Mouse (Mus musculus) heart, embryonic 16.5 days (tissue): Measurements from ENCODE around the gene Aff4. TPM values are rescaled to one million over a fixed set of nuclear protein-coding genes. Genes with fewer than 3 reads are reported as not detected.
"Not testable (repeated sequence)": the region's sequence is repeated elsewhere in the genome, so short reads cannot be mapped to it uniquely, and the experiment has no call there.

Source experiments
- ATAC-seq: fragments of 200-750 bp; cut with Nextera tagmentation; replicated peaks from 2 replicates; pipeline ENCODE4 v1.8.0; 2017; ENCODE audit warnings: moderate number of reproducible peaks; ENCODE audit not compliant: insufficient read depth, low FRiP score; ENCODE audit errors: extremely low read depth
- H3K27ac ChIP-seq: fragments of 300-500 bp; sonication (generic); 2 replicates; pipeline ENCODE4 v1.5.1; 2014; ENCODE audit warnings: mild to moderate bottlenecking, low read length, control low read depth, moderate library complexity
- H3K27me3 ChIP-seq: fragments of 300-500 bp; sonication (generic); 2 replicates; pipeline ENCODE4 v1.6.1; 2014; ENCODE audit warnings: low read length, mixed read lengths; ENCODE audit not compliant: control insufficient read depth, insufficient read depth
- H3K36me3 ChIP-seq: fragments of 300-500 bp; sonication (generic); 2 replicates; pipeline ENCODE4 v1.6.1; 2014; ENCODE audit not compliant: control insufficient read depth, insufficient read depth
- H3K4me1 ChIP-seq: fragments of 300-500 bp; sonication (generic); 2 replicates; pipeline ENCODE4 v1.6.1; 2014; ENCODE audit warnings: low read length, mixed read lengths; ENCODE audit not compliant: control insufficient read depth, insufficient read depth
- H3K4me2 ChIP-seq: fragments of 300-500 bp; sonication (generic); 2 replicates; pipeline ENCODE4 v1.6.1; 2014; ENCODE audit warnings: low read depth, mild to moderate bottlenecking, control low read depth, low read length
- H3K4me3 ChIP-seq: fragments of 300-500 bp; sonication (generic); 2 replicates; pipeline ENCODE4 v1.5.1; 2014; ENCODE audit warnings: mild to moderate bottlenecking, control low read depth, low read length
- H3K9ac ChIP-seq: fragments of 300-500 bp; sonication (generic); 2 replicates; pipeline ENCODE4 v1.6.1; 2014; ENCODE audit warnings: low read length, control low read depth
- H3K9me3 ChIP-seq: fragments of 300-500 bp; sonication (generic); replicated peaks from 2 replicates; pipeline ENCODE4 v1.6.1; 2016; ENCODE audit warnings: low read length; ENCODE audit not compliant: control insufficient read depth
- WGBS: fragments of 180-500 bp; shearing (Covaris S2); extraction: QIAGEN DNeasy Blood & Tissue Kit; methylation state at CpG from one replicate; pipeline ENCODE4 v1.1.7; 2014; 5-methylcytosine and 5-hydroxymethylcytosine counted together
- polyA plus RNA-seq: library from polyadenylated mRNA; unstranded; fragments of >200 nt; fragmentation: Nextera tagmentation; extraction: Ambion mirVana; gene quantifications from 2 replicates; pipeline ENCODE4 v1.2.1, GENCODE M21; 2015

Gene Aff4
- polyA plus RNA-seq, 1 experiment from 2014 or later = 23.0 TPM

DNA sequence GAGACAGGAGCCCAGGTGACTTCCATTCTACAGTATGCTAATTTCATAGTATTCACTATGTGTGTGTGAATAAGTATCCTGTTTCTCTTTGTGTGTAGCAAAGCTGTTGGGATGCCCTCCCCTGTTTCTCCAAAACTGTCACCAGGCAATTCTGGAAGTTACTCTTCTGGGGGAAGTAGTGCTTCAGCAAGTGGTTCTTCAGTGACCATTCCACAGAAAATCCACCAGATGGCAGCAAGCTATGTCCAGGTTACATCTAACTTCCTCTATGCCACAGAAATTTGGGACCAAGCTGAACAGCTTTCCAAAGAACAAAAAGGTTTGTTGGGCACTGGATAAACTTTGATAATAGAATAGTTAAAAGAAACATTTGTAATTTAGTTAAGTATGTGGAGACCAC, 61.1 kb downstream of the Aff4 start:
- Histone ChIP-seq H3K4me3 (no peak overlapping the region), H3K36me3 (peaks cover 68% of the 10 kb centered on the region), H3K4me2 (no peak overlapping the region), H3K9ac (no peak overlapping the region), H3K27ac (no peak overlapping the region), H3K4me1 (no peaks in the 10 kb centered on the region), H3K9me3 (no peaks in the 10 kb centered on the region), H3K27me3 (no peaks in the 10 kb centered on the region)
- ATAC-seq = no peak

DNA sequence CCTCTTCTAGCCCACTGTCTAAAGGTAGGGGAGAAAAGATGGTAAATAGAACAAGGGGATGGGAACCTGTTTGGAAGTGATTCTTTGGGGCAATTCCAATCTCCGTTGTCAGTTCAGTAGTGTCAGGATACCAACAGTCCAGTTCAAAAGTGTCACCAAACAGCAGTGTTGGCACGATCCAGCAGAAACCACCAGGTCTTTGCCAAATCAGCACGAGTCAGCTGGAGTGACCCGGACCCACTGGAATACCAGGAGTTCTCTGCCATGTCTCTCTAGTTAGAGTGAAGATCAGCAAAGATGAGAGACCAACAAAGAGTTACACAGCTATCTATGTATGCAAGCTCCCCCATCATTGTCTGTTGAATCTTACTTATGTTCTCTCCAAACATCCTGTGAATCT, 63.2 kb downstream of the Aff4 start:
- H3K36me3 ChIP-seq = peaks cover 70% of the 10 kb centered on the region
- no peaks in the 10 kb centered on the region for H3K4me1 ChIP-seq
- H3K4me2 ChIP-seq = no peak overlapping the region
- 93% methylated on average over 4 of the region's 4 CpGs for WGBS
- no peak overlapping the region for H3K9ac ChIP-seq
- H3K27me3 ChIP-seq = no peaks in the 10 kb centered on the region
- ATAC-seq = no peak
- no peaks in the 10 kb centered on the region for H3K9me3 ChIP-seq
- no peak overlapping the region for H3K4me3 ChIP-seq
- H3K27ac ChIP-seq = no peak overlapping the region

DNA sequence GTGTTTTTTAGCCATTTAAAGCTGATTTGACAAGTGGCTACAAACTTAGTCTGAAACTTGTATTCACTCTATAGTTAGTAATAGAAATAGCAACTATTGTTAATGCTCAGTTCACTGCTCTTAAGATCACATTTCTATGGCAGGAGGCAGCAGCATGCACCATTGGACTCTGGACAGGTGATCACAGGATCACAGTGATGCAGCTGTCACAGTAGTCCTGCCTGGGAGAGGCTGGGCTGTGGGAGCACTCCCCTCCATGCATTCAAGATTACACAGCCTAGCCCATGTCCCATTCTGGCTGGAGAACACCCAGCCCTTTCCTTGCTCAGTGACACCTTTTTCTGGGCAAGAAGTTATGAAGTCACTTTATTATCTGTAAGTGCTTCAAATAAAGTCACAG, 67.4 kb downstream of the Aff4 start:
- peaks cover 51% of the 10 kb centered on the region for H3K36me3 ChIP-seq
- H3K9me3 ChIP-seq = no peaks in the 10 kb centered on the region
- ATAC-seq = no peak
- H3K9ac ChIP-seq = no peak overlapping the region
- no peak overlapping the region for H3K4me2 ChIP-seq
- peaks cover 4% of the 10 kb centered on the region for H3K4me1 ChIP-seq
- H3K27ac ChIP-seq = no peak overlapping the region
- H3K27me3 ChIP-seq = no peaks in the 10 kb centered on the region
- no peak overlapping the region for H3K4me3 ChIP-seq

DNA sequence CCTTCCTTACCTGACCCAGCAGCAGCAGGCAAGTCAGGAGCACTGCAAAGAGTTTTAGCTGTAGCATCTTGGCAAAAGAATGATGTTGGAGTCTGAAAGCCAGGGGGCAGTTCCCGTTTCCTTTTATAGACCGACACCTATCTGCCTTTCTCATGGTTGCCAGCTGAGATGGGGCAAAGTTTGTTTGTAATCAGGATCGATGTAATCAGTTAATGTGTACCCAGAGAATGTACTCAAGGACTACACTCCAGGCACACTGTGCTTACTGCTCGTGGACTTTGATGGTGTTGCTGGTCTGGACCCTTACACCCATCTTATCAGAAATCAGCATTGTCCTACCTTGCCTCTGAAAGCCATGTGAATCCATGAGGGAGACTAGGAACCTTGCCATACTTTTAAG, 72.4 kb downstream of the Aff4 start, which contains the start of gene Leap2:
Gene Leap2, minus strand, starts transcription at position 135 of the 400 bp plus-strand sequence.
- WGBS = 62% methylated on average over 4 of the region's 4 CpGs
- Histone ChIP-seq H3K4me2 (no peak within 1 kb of the TSS), H3K36me3 (peaks cover 17% of the 10 kb centered on the region), H3K27ac (no peak within 1 kb of the TSS), H3K27me3 (no peaks in the 10 kb centered on the region), H3K9ac (no peak within 1 kb of the TSS), H3K9me3 (no peaks in the 10 kb centered on the region), H3K4me3 (no peak within 1 kb of the TSS), H3K4me1 (peaks cover 14% of the 10 kb centered on the region)
- no peak for ATAC-seq

DNA sequence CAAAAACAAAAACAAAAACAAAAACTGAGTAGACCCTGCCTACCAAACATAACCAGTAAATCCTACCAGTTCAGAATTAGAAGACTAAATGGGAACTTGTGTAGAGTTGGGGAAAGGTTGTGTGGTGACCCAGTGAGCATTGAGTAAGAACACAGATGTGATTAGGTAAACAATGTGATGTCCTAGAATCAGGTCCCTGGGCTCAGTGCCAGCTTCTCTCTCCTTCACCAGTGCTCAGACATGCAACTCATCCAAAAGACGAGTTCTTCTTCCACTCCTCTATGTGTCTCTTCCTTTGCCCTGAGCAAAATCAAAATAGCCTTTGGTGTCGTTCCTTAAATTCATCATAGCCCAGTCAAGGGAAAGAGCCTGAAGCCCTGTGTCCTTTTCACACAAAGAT, 74.2 kb downstream of the Aff4 start:
- 39% methylated on average over 2 of the region's 2 CpGs for WGBS

DNA sequence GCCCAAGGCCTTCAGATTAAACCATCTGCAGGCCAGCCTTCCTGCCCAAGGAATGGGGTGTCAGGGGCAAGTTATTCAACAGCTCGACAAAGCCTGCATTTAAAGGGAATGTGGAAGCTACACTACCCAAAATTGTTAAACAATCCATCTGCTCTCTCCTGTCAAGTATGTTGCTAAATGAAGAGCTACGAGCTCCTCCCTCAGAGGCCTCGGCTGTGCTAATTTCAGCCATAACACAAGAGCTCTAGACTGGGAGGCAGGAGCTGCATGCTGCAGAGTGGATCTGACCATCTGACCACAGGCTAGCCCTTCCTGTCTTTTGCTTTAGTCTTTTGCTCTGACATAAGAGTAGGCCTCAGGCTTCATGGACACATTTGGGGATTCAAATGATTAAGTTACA, 74.6 kb downstream of the Aff4 start:
- Histone ChIP-seq H3K9ac (no peak overlapping the region), H3K36me3 (peaks cover 13% of the 10 kb centered on the region), H3K4me3 (no peak overlapping the region), H3K27ac (peak overlapping the region; percentile 48), H3K4me1 (peaks cover 22% of the 10 kb centered on the region), H3K27me3 (no peaks in the 10 kb centered on the region), H3K4me2 (no peak overlapping the region), H3K9me3 (no peaks in the 10 kb centered on the region)
- no peak for ATAC-seq
- 36% methylated on average over 3 of the region's 3 CpGs for WGBS

More for the DNA sequence above, 74.2 kb downstream of the Aff4 start:
- H3K4me3 ChIP-seq = no peak overlapping the region
- no peaks in the 10 kb centered on the region for H3K9me3 ChIP-seq
- peak overlapping the region; percentile 48 for H3K27ac ChIP-seq
- H3K4me1 ChIP-seq = peaks cover 21% of the 10 kb centered on the region
- H3K4me2 ChIP-seq = no peak overlapping the region
- no peak for ATAC-seq
- peaks cover 16% of the 10 kb centered on the region for H3K36me3 ChIP-seq
- H3K9ac ChIP-seq = no peak overlapping the region
- no peaks in the 10 kb centered on the region for H3K27me3 ChIP-seq

DNA sequence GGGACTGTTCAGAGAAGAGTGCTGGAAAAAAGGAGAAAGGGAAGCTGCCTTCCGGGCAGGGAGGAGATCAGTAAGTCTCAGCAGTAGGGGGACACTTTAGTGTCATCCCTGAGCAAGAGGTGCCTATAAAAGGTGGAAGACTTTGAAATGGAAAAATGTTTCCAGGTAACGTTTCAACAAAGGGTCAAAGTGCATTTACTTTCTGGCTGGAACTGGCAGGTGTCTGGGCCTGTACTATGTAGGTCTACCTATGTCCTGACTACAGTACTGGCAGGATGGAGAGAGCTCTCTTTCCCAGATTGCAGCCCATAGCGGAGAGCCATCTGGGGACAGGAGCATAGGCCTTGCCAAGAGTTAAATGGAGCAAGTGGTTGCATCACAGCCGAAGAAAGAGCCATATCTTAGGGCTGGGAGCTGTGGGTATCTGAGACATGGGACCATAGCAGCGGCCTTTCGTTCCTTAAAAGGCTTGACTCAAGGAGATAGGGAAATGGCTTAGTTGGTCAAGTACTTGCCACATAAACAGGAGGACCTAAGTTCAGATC, 75.2 kb downstream of the Aff4 start:
- no peak for ATAC-seq
- no peak overlapping the region for H3K9ac ChIP-seq
- WGBS = 80% methylated on average over 6 of the region's 6 CpGs
- H3K4me1 ChIP-seq = peaks cover 22% of the 10 kb centered on the region
- no peaks in the 10 kb centered on the region for H3K9me3 ChIP-seq
- no peak overlapping the region for H3K27ac ChIP-seq
- H3K36me3 ChIP-seq = peaks cover 13% of the 10 kb centered on the region
- no peaks in the 10 kb centered on the region for H3K27me3 ChIP-seq
- no peak overlapping the region for H3K4me3 ChIP-seq
- H3K4me2 ChIP-seq = no peak overlapping the region

DNA sequence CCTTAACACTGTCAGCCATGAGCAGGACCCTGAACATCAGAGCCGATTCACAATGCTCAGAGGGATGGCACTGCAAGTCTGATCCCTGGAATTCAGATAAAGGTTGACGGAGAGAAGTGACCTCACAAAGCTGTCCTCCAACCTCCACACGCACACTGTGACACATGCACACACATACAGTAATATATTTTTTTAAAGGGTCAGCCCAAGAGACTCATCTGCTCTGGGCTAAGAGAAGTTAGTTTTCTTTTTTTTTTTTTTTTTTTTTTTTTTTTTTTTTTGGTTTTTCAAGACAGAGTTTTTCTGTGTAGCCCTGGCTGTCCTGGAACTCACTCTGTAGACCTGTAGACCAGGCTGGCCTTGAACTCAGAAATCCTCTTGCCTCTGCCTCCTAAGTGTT, 76.3 kb downstream of the Aff4 start:
- not testable (repeated sequence) for H3K9ac ChIP-seq, H3K9me3 ChIP-seq, ATAC-seq, H3K4me3 ChIP-seq, H3K36me3 ChIP-seq, H3K27me3 ChIP-seq, H3K27ac ChIP-seq, H3K4me2 ChIP-seq
- peaks cover 26% of the 10 kb centered on the region for H3K4me1 ChIP-seq
- WGBS = 55% methylated on average over 3 of the region's 3 CpGs

DNA sequence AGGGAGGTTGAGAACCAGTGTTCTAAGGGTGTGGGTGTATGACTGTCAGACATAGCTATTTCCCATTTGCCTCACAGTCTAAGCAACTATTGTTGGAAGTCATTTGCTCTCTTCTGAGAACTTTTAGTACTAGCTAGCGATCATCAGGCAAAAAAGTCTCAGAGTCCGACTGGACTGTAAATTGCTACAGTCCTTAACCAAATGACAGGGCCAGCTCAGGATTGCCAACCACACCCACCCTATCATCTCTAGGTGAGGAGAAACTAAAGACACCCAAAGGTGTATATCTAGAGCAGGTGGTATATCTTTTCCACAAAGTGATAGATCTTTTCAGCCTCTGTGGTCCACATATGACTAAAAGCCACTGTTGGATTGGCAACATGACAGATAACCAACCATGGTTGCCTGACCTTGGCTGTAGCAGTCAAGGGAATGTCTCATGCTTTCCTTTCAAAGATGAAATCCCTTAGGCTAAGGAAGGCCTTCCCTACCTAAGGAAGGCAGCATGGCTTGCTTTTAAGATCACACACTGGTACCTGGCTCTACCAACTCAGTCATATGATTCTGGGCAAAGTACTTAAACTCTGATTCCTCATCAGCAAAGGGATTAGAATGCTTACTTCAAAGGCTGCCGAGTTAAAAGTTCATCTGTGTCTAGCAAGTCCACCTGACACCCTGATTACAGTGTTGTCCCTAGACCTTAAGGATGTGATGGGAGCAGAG, 77.5 kb downstream of the Aff4 start:
- H3K9ac ChIP-seq = no peak overlapping the region
- no peak overlapping the region for H3K4me3 ChIP-seq
- H3K27ac ChIP-seq = no peak overlapping the region
- H3K36me3 ChIP-seq = peaks cover 9% of the 10 kb centered on the region
- H3K9me3 ChIP-seq = no peaks in the 10 kb centered on the region
- WGBS = 86% methylated on average over 3 of the region's 3 CpGs
- ATAC-seq = no peak
- H3K27me3 ChIP-seq = no peaks in the 10 kb centered on the region
- H3K4me1 ChIP-seq = peaks cover 20% of the 10 kb centered on the region
- H3K4me2 ChIP-seq = no peak overlapping the region
